Mouse (Mus musculus): ENCODE data around the gene Sox8.

The Sox8 gene

DNA sequence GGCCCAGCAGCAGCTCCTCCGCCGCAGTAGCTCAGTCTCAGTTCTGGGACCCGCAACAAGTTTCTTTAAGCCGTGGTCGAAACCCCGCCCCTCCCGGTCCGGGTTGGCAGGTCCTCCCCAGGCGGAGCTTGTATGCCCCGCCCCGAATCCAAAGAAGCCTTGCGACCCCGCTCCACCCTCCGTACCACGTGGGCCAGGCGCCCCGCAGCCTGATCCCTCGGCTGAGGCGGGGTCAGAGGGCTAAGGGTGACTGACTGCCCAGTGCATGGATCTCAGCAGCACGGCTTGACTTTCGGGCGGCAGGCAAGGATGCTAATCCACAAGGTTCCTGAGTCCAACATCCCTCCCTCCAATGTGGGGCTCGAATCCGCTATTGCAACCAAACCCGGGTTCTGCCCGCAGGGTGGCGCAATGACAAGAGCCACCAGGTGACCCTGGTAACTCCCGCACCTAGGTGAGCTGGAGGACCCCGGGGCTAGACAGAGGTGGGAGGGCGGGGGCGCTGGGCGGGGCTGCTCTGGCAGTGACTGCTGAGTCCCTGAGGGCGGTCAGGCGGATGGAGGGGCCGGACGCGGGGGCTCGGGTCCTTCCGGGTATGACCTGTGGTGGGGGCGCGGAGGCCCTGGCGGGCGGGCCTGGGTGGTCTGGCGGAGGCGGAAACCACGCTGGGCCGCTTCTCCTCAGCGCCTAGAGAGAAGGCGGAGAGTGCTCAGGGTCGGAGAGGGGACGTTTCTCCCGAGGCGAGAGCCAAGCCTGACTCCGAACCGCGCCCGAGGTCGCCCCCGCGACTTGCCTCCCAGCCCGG lies at the start of gene Sox8:
Sox8 (minus strand) TSS at position 39 of the 805 bp plus-strand sequence.
- DNase-seq: peak; percentile 92

DNA sequence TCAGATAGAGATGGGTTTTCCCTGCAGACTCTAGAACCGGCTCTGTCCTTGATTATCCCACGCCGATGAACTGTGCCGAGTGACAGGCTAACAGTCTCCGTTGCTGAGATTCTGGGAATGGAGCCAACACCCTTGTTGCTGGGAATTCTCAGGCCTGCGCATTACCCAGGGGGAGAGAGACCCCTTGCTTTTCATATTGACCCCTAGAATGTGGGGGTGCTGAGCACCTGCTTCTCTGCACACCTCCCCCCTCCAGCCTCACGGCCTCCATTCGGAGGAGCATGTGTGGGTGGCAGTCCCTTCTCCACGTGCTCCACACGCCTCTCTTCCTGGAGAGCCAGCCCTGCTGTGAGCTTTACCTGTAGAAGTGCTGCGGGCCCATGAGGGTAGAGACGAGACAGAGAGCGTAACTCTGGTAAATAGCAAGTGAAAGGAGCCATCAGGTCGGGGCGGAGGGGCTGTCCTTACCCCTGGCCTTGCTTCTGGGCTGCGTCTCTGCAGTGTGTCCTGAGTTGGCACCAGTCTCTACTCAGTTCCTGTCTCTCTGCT lies 48.1 kb upstream of the Sox8 start:
- peak; percentile 73 for DNase-seq

DNA sequence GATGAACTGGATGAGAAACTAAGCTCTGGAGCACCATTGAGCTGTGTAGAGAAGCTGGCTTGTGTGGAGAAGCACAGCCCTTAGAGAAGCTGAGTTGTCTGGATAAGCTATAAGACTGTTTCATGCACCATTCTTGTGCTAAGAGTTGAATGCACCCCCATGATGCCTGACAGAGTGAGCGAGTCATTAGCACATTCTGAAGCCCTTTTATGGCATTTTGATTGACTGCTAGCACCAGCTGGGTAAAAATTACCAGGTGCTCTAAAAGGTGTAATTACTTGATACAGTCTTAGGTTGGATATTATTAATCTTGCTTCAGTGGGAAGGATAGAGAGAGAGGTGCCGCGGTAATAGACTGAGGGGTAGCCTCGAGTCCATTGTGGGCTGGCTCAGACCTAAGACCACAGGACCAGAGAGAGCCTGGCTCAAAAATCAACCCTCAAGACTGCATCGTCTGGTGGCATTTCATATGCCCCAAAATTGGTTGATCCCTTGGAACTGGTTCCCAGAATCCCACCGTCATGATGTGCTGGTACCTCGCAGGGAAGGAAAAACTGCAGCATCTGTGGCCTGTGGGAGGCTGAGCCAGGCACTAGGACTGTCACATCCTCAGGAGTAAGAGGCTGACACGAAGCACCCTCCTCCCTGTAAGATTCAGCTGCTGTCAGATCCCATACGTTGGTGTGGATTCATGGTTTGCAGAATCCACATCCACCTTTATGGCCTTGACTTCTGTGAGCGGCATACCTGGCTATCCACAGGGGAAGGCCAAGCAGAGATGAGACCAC lies 44.4 kb upstream of the Sox8 start:
- DNase-seq: no peak

DNA sequence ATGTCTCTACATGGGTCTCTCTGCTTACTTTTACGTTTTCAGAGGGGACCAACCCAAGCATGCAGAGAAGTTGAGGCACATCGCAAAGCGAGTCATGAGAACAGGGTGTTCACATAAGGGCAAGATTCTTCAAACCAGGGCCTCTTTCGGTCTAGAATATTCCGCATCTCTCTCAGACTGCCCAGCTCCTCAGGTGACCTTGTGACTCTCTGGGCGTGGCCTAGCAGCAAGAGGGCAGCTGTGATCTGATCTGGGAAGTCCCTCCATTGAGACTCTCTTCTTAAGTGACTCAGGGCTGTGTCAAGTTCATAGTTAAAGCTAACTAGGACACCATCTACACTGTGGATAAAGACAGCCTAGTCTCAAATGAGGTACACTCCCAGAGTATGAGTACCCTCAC lies 42.8 kb upstream of the Sox8 start:
- DNase-seq: no peak

DNA sequence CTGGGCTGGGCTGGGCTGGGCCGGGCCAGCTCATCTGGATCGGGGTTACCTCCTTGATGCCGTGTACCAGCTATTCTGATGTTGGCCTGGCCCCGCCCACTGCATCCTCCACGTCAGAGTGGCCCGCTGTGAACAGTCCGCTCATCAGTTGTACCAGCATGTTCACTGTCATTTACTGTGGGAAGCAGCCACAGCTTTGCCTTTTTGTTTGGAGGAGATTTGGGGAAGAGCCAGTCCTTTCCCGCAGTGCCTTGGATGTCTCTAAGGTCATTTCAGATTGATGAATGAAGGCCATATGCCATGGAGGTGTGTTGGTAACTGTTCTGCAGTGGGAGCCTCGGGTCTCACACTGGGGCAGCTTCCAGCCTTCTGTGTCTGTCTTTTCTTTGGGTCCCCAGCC lies 42.1 kb upstream of the Sox8 start:
- no peak for DNase-seq

DNA sequence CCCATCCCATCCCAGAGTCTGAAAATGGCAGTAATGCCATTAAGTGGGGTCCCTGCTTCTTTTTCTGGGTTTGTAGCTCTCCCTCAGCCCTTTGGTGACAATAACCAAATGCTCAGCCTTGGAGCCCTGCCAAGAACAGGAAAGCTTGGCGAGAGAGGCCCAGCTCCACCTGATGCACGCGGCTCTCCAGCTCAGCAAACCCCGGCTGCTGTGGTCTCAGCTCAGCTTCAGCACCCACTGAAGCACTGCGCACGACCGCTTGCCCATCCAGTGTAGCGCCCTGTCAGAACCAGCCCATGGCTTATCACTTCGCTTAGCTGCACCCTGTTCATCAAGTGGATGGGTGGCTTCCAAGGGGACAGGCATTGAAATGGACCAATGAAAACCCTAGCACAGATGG lies 39.7 kb upstream of the Sox8 start:
- DNase-seq: peak; percentile 37

DNA sequence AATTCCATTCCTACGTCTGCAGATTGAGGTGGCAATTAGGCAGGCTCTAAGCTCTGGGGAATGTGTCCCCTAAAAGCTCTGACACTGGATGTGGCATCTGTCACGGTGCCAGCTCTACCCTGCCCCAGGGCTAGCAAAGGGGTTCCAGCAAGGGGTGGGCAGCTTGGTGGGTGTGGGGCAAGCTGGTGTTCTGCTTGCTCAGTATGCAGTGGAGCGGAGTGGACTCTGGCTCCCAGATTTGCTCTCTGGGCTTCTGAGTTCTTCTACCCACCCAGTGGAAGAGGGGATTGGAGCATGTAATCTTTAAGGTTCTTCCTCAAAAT lies 39.0 kb upstream of the Sox8 start:
- DNase-seq: no peak

DNA sequence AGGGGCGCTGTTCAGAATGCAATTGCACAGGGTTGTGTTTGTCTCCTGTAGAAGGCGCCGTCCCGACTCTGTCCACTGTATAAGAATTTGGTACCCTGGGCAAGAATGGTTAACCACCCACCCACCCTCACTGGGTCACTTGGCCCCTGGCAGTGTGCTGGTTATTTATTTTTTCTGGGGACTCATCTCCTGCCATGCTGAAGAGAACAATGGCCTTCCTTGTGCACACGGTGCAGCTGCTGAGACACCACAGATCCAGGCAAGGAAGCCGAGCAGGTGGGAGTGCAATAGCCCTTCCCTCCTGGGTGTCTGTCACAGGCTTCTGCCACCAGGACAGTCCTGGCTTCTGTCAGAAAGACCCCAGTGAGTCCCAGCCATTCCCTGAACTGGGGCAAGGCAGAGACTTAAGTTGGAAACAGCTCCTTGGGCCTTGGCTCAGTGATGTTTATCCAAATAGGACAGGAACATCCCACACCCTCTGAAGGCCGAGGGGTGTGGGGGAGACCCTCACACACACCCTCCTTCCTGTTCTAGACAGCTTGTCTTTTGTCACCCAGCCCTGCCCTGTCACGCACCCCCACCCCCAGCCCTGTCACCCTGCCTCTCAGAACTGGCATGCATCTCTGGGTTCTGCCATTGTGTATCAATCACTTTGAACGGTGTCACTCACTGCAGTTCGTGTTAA lies 38.5 kb upstream of the Sox8 start:
- no peak for DNase-seq

DNA sequence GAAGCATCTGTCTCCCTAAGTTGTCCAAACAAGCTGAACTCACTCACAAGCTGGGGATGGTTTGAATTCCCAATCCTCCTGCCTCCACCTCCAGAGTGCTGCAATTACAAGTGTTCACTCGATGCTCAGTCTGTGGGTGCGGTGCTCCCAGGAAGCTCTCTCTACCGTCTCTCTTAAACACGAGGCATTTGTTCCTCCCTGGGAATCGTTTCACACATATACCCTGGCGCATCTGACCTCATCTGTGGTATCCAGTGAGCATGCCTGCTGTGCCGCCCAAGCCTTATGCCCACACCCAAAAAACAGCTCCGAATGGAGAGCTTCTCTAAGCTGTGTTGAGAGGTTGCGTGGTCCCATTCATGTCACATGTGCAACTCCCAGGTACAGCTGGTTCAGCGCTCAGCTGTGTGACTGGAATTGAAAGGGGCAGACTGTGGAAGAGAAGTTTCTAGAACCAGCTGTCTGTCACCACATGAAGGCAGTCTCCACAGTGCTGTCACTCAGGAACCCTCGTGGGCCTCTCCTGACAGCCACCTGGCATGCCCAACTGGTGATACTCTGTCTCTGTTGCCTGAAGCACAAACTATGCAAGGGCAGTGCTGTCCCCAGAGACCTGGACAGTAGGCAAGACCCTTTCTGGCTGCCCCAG lies 37.8 kb upstream of the Sox8 start:
- DNase-seq: no peak

DNA sequence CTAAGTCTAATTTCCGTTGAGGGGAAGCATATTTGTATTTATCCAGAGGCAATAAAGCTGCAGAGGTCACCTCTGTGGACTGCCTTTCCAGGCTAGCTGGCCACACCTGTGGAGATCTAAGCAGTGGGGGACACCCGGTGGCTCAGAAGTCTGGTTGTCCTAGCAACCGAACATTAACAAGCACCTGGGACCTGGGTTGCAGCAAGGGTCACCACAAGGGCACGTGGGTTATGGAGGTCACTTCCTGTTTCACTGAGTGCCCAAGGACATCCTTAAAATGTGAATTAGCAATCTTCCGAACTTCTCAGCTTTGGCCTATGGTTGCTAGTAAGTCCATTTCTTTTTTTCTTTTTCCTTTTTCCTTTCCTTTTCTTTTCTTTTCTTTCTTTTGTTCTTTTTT lies 33.7 kb upstream of the Sox8 start:
- no peak for DNase-seq

DNA sequence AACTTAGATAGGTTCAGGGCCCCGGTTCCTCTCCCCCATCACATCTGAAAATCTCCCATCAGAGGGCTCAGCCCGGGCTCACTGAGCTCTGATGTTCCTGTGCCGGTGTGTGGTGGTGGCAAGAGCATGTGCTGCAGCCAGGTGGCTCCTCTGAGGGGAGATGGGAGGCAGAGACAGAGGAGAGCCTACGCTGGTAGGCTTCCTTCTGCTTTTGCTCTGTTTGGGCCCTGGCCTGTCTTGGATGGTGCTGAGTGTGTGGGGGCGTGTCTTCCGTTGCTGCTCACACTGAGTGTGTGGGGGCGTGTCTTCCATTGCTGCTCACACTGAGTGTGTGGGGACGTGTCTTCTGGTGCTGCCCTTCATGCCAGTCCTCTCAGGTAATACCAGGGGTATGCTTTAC lies 31.9 kb upstream of the Sox8 start:
- no peak for DNase-seq

DNA sequence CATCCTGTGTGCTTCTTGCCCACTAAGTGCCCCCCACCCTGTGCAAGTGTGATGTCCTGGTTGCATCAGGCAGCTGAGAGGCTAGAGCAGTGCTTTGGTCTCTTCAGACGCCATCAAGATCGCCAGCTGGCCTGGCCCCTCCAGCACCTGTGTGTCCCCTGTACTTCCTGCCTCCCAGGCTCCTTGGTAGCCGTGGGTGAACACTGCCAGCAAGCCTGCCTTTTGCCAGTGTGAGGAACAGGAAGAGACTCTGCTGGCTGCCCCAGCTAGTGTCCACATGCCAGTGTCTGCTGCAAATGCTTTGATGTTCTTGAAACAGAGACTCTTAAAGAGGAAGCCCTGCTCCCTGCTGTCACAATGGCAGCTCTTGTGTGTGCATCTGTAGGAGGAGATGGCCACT lies 27.1 kb upstream of the Sox8 start:
- DNase-seq: no peak

DNA sequence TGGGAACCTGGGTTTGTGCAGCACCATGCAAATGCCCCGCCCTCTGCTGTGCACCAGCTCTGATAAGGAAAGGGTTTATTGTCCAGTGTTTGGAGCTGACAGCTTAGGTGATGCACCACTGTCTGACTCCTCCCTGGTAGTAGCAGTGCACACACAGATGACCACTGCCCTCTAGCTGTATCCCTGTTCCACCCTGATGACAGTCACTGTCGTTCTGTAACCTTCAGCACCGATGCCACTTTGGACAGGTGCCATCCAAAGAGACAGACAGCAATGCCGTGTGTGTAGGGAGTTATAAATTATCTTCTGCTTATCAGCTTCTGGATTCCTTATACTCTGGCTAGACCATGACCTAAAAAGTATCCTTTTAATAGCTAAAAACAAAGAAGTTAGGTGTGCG lies 25.0 kb upstream of the Sox8 start:
- DNase-seq: no peak

DNA sequence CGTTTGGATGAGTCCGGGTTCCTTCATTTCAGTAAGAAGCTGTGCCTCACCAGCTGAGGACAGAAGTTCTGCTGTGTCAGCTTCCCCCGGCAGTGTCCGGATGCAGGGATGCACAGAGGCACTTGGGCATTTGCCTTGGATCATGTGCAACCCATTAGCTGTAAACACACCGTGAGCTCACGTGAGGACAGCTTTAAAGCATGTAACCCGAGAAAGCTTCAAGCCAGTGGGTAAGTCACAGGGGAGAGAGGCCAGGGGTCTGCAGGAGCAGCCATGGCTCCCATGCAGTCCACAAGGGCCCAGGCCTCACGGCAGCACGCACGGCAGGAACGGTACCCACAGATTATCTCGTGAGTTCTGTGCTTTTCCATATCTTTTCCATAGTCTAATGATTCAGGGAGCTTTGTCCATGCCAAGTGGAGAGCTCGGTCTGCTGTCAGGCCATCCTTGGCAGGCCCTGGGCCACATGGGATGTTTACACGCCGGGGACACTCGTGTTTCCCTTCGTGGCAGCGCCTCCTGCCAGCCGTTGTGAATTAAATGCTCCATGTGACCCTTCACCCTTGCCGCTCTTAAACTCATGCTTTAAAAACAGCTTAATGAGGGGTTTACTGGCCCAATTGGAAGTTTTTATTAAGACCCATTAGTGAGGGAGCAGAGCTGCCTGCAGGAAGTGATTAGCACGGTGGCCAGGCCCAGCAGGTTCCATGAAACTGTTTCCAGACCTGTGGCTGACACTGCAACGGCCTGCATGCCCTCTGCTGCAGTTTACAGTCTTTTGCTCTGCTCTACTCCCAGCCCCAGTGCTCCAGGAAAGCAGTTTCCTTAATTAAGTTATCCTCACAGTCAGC lies 23.1 kb upstream of the Sox8 start:
- DNase-seq: no peak

DNA sequence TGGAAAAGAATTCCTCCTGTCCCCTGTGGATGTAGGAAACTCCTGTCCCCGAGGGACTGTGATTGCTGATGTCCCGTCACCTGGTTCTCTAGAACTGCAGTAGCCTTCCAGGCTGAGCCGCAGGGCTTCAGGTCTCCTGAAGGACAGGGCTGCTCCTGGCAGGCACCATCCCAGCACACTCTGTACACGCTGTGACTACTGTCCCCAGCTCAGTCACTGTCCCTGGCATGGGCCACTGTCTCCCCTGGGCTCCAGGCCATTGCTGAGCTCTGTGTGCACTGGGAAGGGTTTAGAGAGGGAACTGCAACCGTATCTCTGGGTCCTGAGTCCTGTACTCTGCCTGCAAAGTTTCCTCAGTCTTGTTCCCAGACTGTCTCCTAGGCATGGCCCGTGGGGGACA lies 21.9 kb upstream of the Sox8 start:
- DNase-seq: no peak

DNA sequence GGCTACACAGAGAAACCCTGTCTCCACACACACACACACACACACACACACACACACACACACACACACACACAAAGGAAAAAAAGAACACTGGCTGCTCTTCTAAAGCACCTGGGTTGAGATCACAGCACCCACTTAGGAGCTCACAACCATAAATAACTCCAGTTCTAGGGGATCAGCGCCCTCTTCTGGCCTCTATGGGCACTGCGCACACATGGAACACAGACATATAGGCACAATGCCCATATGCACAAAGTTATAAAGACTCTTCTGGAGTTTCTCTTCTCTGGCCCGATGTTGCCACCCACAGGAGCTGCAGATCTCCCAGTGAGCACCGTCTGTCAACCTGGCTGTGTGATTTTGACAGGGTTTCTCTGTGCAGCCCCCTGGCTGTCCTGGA lies 20.5 kb upstream of the Sox8 start:
- DNase-seq: no peak

DNA sequence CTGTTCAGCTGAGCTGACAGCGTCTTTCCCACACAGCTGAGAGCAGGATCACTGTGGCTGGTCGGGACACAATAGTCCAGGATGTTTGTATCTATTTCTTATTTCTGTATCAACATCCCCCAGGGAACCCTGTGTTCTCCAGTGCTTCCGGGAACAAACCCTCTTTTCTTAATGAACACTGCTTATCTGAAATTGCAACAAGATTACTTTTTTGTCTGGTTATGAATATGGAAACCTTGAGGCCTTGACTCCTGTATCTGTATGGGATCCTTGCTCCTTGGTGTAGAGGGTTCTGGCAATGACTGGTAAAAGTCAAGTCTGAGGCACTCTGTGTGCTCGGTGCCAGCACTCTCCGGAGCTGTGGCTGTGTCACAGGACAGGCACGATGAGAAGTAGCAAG lies 19.6 kb upstream of the Sox8 start:
- DNase-seq: no peak

DNA sequence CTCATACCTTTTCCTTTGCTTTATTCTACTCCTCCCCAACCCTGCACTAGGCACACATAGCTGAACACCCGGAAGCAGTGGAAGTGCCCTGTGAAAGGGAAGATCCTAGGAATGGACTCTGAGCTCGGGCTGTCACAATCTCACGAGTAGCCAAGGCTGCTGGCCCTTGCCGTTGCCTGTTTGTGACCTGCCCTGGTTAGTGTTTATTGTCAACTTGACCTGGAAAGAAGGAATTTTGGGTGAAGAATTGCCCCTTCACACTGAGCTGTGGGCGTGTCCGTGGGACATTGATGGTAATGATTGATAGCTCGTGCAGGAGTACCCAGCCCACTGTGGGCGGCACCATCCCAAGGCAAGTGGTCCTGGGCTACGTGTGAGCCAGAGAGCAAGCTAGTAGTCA lies 14.2 kb upstream of the Sox8 start:
- no peak for DNase-seq

DNA sequence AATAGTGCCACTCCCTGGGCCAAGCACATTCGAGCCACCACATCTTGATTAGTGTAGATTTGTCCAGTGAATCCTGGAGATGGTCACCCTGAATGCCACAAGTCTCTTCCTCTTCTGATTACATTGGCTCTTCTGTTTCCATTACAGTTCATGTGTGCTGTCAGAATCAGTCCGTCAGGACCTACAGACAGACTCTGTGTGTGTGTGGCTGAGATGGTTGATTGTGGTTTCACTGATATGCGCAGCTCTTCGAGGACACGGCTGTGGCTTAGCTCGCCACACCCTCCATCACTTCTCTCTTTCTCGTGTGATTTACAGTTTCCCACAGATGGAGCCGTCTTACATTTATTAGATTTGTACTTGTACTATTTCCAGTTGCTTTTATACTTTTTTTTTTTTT lies 13.4 kb upstream of the Sox8 start:
- no peak for DNase-seq

DNA sequence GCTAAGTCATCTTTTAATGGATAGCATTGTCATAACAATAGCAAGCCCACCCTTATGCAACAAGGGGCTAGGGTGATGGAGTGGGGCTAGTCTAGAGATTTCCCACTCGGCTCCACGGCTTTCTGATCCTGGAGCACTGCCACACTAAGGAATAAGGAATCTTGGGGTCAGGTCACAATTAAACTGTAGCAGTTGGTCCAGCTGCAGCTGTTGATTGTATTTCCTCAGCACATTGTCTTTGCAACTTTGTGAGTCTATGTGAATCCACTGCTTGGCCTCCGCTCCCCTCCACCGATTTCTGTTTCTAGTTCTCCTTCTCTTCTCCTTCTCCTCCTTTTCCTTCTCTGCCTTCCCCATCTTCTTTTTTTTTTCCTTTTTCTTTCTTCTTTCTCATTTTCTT lies 12.6 kb upstream of the Sox8 start:
- no peak for DNase-seq

DNA sequence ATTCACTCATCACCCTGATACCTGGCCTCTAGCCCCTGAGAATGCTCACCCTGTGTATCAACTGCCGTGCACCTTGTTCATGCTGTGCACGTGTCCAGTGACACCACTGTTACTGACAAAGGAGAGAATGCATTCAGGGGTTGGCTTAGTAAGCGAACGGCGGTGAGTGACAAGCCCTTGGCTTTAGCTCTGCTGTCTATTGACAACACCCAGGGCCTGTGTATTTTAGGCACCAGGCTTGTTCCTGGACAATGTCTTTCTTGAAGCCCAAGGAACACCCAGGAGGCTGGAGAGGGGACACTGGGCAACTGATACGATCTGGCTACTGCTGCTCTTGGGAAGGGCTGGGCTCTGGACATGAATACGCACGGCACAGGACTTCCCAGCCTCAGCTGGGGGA lies 11.6 kb upstream of the Sox8 start:
- DNase-seq: no peak

DNA sequence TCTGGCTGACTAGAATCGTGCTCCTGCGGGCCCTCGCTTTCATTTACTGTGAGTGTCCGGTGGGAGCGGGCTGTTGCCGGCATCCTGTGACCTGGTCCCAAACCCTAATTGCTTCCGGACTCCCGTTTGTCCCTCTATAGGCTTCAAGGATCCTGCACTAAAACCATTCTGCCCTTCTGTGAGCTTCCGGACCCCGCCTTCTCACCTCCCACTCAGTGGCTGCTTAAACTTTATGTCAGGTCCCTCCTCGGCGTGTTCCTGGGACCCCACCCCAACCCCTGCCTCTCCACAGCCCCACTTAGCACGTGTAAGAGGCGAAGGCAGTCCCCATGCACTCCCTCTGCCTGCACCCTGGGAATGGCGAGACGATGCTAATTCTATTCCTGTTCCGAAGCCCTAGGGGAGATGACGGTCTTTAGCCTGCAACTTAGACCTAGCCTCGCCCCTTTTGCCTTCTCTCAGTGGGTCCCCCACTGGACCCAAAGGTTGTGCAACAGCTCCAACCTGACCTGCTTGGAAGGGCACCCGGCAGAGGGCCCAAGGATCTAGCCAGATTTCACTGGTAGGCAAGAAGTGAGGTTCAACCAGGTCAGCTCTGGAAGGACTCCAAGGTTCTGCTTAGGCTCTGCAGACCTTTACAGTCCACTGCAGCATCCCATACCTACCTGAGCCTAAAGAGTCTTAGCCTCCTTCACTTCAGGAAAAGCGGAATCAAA lies 9.0 kb upstream of the Sox8 start:
- no peak for DNase-seq

Data from right cerebral cortex, postnatal 25 days (tissue).